Mouse (Mus musculus): ENCODE results near the gene Rpl32.

Rpl32 gene

GRCm38 (mm10) chr6:115808488-115809231 is at the start of gene Rpl32:
TSS of gene Rpl32 (minus strand) at chr6:115808747.
- DNase-seq: peak; percentile 89 to 93

DNA sequence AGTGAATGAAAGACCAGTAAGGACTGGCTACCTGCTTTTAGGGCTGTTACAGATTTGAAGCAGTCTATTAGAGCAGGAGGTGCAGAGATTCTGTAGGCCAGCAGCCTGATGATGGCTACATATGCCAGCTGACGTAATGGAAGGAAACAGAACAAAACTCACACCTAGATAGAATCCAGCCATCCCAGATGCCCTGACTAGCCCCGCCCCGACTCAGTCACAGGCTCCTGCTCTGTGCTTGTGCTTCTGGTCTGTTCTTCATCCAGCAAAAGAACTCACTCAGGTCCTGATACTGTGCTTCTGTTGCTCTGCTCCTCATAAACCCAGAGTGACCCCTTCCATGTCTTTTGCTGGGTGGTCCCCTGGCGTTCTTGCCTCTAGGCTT is 47.8 kb upstream of the Rpl32 start:
- no peak for DNase-seq

- DNase-seq: no peak
Measured at GRCm38 (mm10) chr6:115855733-115856360, 47.3 kb upstream of the Rpl32 start.

DNA sequence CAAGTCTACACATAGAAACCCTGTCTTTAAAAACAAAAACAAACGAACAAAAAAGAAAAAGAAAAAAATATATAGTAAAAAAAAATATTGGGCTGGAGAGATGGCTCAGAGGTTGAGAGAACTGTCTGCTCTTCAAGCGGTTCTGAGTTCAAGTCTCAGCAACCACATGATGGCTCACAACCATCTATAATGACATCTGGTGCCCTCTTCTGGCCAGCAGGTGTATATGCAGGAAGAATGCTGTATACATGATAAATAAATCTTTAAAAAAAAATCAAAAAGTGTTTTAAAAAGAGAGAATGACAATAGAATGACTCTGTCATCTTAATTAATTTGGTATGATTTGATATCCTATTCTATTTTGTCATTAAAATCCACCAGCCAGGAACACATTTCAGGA is 45.9 kb upstream of the Rpl32 start:
- DNase-seq: peak in 1 of 2 experiments; percentile 13

DNA sequence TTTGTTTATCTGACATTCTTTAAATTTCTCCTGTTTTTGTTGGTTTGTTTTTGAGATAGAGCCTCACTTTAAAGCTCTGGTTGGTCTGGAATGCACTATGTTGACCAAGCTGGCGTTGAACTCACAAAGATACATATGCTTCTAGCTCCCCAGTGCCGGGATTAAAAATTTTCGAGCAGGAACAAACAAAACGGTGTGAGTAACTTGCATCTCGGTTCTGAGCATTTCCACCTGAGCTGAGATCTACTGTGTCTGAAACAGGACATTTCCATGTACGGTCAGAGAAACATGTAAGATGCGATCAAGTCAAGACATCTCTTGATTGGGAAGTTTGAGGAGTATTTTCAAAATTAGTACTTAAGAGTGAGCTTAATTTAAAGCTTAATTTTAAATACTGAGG is 45.4 kb upstream of the Rpl32 start:
- no peak for DNase-seq

DNA sequence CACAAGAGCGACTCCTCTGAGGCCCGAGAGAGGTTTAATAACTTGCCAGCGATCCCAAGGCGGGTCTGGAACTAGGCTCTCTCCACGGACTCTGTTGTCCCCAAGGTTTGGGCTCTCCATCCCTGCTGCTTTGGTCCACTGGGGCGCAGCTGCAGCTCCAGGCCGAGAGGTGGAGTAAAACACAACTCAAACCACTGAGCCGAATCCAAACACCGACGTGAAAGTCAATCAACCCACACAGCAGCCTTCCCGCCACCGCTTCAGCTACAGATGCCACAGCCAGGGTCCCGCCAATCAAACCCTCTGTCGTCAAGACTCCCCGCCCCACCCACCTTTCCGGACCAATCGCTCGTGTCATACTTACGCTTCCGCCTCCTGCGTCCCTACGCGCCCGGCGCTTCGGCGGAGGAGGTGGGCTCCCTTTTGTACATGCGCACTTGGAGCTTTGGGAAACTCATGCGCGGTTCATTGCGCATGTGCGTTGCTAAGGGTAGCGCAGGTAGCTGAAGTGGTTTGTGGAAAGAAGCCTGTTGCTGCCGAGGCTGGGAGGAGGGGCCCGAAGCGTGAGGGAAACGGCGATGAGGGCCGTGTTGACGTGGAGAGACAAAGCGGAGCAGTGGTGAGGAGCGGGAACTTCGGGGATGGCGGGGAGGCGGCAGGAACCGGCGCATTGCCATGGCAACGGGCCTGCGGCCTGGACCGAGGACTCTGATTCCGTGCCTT is 44.7 kb upstream of the Rpl32 start, which contains the start of the genes Mbd4 and Ift122:
TSS of gene Mbd4 (minus strand) at position 281 of the 723 bp plus-strand sequence.
TSS of gene Ift122 (plus strand) at position 380 of the 723 bp plus-strand sequence.
- peak; percentile 98 to 99 for DNase-seq

DNA sequence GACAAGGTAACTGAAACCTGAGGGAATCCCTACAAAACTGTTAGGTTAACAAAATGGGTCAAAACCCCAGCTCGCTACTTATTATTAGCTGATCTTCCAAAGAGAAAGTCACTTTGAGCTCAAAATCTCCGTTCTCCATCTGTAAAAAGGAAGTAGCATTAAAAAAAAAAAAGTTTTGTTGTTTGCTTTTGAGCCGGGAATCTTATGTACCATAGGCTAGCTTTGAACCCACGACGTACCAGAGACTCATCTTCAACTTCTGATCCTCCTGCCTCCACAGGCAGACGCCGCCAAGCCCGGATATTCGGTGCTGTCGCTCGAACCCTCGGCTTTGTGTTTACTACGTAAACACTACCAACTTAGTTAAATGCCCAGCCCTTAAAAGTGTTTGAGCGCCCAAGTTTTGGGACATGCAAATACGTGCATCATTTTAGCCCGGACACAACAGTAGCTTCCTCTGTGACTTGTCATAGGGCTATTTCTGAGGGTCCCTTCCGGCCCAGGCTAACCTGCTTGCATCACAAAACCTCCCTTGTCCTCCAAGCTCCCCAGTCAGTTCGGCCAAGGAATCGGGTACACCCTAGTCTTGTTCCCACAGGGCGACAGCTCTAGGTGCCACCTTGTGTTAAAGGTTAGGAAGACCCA is 44.0 kb upstream of the Rpl32 start:
- DNase-seq: no peak

- no peak for DNase-seq
Measured at GRCm38 (mm10) chr6:115848598-115849304, 40.2 kb upstream of the Rpl32 start.

DNA sequence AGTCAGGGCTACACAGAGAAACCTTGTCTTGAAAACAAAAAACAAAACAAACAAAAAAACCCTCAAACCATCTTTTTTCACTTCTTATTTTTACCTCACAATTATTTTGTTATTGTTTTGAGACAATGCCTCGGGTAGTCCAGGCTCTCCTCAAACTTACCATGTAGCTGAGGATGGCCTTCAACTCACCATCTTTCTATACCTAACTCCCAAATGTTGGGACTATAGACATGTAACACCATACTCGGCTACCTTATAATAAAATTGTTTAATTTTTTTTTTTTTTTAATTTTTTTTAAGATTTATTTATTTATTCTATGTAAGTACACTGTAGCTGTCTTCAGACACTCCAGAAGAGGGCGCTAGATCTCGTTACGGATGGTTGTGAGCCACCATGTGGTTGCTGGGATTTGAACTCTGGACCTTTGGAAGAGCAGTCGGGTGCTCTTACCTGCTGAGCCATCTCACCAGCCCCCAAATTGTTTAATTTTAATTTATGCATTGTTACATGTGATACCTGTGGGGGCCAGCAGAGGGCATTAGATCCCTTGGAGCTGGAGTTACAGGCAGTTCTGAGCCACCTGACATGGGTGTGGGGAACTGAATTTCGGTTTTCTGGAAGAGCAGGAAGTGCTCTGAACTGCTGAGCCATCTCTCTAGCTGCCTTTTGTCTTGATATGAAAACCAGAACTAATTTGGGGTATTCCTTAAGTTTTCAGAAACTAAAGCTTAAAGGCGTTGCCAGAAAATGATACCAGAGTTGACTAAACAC is 38.3 kb upstream of the Rpl32 start:
- DNase-seq: peak; percentile 79 to 82

- no peak for DNase-seq
Measured at GRCm38 (mm10) chr6:115845006-115845405, 36.5 kb upstream of the Rpl32 start.

DNA sequence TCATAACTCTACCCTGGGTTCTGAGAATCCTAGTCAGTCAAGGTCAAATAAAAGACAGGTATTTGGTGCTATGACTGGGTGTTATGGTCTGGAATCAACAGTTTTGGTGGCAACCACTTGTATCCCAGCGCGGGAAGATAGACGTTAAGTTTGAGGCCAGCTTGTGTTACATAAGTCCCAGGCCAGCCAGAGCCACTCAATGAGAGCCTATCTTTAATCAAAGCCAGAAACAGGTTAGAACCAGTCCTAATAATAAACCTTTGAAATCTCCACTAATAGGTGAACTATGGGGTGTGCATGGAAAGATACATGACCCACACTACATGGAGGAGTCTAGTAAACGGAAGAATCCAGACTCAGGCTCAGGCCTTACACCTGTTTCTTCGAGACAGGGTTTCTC is 30.2 kb upstream of the Rpl32 start:
- no peak for DNase-seq

GRCm38 (mm10) chr6:115838161-115838597 is 29.6 kb upstream of the Rpl32 start, which contains the start of gene Efcab12:
TSS of gene Efcab12 (minus strand) at chr6:115838412.
- peak; percentile 70 to 83 for DNase-seq

- DNase-seq: no peak
Measured at GRCm38 (mm10) chr6:115833861-115834260, 25.3 kb upstream of the Rpl32 start.

DNA sequence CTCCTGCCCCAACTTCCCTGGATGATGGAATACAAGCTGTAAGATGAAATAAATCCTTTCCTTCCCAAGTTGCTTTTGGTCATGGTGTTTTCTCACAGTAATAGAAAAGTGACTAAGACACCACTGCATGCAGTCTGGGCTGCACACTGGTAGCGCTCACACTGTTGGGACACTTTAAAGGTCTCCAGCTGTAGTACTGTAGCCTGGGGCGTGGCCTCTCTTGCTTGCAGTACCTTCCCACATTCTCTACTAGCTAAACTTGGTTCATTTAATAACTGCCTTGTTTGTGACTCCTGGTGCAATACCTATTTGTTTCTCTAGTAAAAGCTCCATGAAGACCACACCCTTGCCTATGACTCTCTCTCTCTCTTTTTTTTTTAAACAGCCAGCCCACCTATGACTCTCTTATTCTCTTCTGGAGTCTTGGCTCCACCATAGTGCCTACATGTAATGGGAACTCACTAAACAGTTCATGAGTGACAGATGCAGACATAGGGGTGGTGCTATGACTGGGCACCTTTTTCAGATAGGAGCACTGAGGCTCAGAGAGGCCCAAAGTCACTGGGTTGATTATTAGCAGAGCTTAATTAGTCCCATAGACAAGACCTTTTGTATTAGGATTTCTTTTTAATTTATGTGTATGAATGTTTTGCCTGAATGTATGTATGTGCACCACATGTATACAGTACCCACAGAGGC is 23.8 kb upstream of the Rpl32 start:
- DNase-seq: no peak

GRCm38 (mm10) chr6:115830779-115831601 is 22.4 kb upstream of the Rpl32 start:
- no peak for DNase-seq

DNA sequence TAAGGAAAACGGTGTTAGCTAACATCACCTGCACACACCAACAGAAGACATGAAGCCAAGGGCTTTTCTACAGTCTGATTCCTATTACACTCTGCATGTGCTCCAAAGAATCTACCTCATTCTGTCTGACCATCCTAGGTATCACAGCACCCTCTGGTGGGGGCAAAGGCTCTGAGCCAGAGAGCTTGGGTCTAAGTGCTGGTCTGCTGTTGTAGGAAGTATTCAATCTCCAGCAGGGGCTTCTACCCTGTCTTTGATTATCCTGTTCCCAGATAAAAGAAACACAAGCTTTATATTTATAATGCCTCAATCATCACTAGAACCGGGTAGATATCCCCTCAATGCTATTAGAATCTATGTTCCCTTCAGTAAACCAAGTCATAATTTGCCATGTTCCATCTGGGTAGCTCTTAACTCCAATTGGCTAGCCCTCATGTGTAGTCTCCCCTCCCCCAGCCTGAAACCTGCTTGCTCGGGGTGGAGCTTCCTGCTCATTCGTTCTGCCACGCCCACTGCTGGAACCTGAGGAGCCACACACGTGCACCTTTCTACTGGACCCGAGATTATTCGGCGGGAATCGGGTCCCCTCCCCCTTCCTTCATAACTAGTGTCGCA is 15.4 kb upstream of the Rpl32 start:
- DNase-seq: peak; percentile 78 to 85

DNA sequence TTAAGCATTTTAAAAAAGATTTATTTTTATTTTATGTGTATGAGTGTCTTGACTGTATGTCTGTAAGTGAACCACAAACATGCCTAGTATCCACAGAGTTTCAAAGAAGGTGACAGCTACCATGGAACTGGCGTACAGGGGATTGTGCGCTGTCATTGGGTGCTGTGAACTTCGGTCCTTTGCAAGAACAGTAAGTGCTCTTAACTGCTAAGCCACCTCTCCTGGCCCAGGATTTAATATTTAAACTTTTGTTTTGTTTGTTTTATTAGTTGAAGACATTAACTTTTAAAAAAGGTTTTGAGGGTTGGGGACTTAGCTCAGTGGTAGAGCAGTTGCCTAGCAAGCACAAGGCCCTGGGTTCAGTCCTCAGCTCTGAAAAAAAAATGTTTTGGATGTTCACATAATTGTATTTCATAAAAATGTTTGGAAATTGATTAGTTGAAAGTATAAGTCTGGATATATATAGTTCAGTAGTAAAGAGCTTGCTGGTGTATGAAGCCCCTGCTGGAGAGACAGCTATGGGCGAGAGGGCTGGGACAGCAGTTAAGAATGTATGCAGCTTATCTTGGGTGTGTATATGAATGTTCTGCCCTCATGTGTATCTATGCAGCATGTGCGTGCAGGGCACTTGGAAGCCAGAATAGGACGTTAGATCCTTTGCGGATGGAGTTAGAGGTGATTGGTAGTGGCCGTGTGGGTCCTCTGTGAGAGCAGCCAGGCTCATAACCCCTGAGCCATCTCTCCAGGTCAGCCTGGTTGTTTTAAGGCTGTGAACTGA is 12.9 kb upstream of the Rpl32 start:
- DNase-seq: no peak

DNA sequence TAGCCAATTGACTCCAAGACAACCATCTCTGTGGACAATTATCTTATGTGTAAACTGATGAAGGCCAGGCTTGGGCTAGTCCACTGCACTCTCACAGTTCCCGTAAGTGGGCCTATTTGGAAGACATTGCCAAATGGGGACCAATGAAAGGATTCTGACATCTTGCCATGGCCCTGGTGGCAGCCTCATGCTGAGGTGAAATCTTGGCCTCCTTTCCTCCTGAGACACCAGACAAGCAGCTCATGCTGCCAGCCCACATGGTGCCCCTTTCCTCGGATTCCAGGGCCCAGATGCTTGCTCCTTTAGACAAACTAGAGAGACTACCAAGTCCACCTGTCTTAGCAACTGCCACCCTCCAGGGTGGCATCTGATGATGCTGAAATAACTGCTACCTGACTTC is 9.6 kb upstream of the Rpl32 start:
- DNase-seq: no peak

DNA sequence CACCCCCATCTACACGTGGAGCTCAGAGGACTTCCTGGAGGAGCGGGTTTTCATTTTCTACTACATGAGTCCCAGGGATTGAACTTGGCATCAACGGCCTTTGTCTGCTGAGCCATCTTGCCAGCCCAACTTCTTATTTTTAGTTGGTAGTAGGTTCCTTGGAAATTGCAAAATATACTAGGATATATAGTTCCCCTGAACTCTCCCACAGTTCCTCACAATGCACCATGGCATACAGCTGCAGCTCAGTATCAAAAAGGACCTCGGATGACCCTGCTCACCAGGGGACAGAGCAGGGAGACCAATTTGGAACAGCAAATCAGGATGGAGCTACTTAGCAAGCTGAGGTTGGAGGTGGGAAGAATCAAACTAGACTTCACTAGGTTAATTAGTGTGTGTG is 6.5 kb upstream of the Rpl32 start:
- no peak for DNase-seq

Measured in kidney, postnatal 4 days (tissue).